Mouse (Mus musculus): ENCODE data around the gene Olfr1323.

Gene Olfr1323

DNA sequence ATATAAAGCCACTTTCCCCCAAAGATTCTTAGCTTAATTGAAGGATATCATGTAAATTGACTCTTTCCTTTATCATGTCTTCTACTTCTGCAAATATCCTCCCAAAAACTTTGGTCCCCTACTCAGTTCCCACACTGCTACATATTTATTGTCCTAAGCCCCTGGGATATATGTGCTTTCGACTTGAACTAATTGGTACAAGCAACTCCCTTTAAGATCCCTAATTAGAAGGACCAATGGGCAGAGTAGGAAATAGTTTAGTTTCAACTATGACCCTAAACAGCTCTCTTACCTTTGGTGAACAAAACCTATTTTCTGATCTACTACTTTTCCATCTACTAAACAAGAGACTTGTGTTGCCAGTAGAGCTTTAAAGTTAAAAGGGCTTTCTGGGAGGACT, at the start of gene Olfr1323:
TSS of gene Olfr1323 (minus strand) at position 101 of the 400 bp plus-strand sequence.
- DNase-seq, result no peak

DNA sequence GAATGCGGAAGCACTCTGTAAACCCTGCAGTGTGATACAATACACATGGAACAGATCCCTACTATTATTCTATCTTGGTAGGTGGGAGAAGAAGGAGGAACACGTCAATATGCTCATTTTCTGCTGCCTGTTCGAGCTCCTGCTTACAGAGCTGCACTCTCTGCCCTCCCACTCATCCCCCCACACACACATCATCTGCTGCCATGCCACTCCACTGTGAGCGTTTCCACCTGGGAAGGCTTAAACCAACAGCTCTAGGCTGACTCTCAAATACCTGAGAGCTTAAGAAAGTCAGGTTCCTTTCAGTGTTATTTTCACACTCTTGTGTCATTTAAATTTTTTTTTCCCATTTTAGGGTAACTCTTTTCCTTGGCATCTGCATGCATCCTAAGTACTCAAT, 6.9 kb downstream of the Olfr1323 start:
- DNase-seq, result no peak

All from cerebellum, postnatal 14 days (tissue).